Comparison of ENCODE assay signal across 8 mouse cellular contexts in the genomic region with DNA sequence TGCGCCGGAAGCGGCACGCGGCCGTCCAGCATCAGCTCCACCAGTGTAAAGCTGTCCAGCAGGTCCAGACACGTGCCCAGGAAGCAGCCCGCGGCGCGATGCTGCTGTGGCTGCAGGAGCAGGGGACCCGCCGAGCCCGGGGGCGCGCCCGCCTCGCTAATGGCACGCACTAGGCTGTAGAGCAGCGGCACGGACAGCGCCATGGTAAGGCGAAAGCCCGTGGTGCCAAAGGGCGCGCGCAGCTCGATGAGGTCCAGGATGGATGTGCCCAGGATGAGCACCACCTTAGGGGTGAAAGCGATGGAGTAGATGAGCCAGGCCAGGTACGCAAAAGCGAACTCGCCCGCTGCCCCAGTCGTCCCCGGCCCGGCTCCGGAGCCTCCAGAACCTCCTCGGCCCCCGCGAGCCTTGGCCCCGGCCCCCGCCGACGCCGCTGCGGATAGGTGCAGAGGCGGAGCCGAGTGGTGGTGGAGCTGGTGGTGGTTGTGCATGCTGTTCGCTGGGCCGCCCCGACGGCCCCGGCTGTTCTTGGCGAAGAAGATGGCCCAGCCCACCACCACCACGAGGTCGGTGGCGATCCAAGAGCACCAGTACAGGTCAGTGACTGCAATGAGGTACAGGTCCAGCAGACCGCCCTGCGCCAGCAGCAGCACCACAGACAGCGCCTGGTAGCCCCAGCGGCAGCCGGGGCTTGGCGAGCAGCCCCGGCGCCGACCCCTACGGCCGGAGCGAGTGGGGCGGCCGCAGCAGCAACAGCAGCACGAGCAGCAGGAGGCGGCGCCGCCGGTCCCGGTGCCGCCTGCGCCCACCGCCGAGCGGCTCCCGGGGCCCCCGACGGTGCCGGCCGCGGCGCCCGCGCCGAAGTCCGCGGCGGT. TPM values are rescaled to one million over a fixed set of nuclear protein-coding genes. Genes with fewer than 3 reads are reported as not detected.
A peak's percentile ranks its signal among the peaks of the same experiment; 100 is the strongest.
DNase-seq lines count a peak whose midpoint lies in the region; ATAC-seq and TF ChIP-seq lines count a peak whose summit lies in the region.

No protein-coding gene starts in this region.

- peak overlapping the region; percentile 78 for H3K9ac ChIP-seq in forebrain, embryonic 12.5 days
- H3K9ac ChIP-seq in kidney, embryonic 15.5 days = peak overlapping the region; percentile 42
- no peak overlapping the region for H3K9ac ChIP-seq in stomach, embryonic 14.5 days (replicated peaks; ENCODE audit: low read depth, low read length)

- WGBS in thymus, adult 2 months = 2% methylated on average over 93 of the region's 95 CpGs
- under 1% methylated on average over 95 of the region's 95 CpGs for WGBS in forebrain, embryonic 12.5 days
- under 1% methylated on average over 93 of the region's 95 CpGs for whole genome bisulfite sequencing in kidney, embryonic 15.5 days
- under 1% methylated on average over 84 of the region's 95 CpGs for WGBS in stomach, embryonic 14.5 days

- peaks cover 41% of the 10 kb centered on the region for H3K4me1 ChIP-seq in thymus, adult 2 months (replicated peaks; ENCODE audit: control insufficient read depth, insufficient read depth, low read length)
- peaks cover 41% of the 10 kb centered on the region for H3K4me1 ChIP-seq in forebrain, embryonic 12.5 days
- H3K4me1 ChIP-seq in kidney, embryonic 15.5 days = peaks cover 27% of the 10 kb centered on the region
- H3K4me1 ChIP-seq in stomach, embryonic 14.5 days (ENCODE audit: control insufficient read depth, insufficient read depth, low read length) = peaks cover 7% of the 10 kb centered on the region; the same call in 1 of the 2 replicates

- DNase-seq in adrenal gland, postnatal 10 days = peak; percentile 47
- DNase-seq in adrenal gland, adult 8-10 months = no peak
- DNase-seq in thymus, adult 2 months = no peak
- no peak for DNase-seq in thymus, postnatal 25 days
- DNase-seq in lung, postnatal 25 days (ENCODE audit: low spot score) = peak; percentile 31

- peak overlapping the region; percentile 40 for H3K4me3 ChIP-seq in thymus, adult 2 months (ENCODE audit: control insufficient read depth, insufficient read depth, low read length)
- H3K4me3 ChIP-seq in forebrain, embryonic 12.5 days (replicated peaks) = peak overlapping the region; percentile 74
- peak overlapping the region; percentile 62 for H3K4me3 ChIP-seq in kidney, embryonic 15.5 days (replicated peaks)
- peak overlapping the region; percentile 50 for H3K4me3 ChIP-seq in stomach, embryonic 14.5 days (ENCODE audit: low read depth, low read length)

- no peak overlapping the region for H3K27ac ChIP-seq in thymus, adult 2 months (ENCODE audit: control insufficient read depth, insufficient read depth, low read length)
- H3K27ac ChIP-seq in forebrain, embryonic 12.5 days = peak overlapping the region; percentile 94
- H3K27ac ChIP-seq in kidney, embryonic 15.5 days = no peak overlapping the region
- H3K27ac ChIP-seq in stomach, embryonic 14.5 days (ENCODE audit: low read length) = no peak overlapping the region

- TF ChIP-seq POLR2A in thymus, adult 2 months (IDR thresholded peaks at IDR 0.05; ENCODE audit: control insufficient read depth, extremely low read depth, insufficient read depth, low read length, poor library complexity) = no peak

- no peak for TF ChIP-seq CTCF in thymus, adult 2 months (IDR thresholded peaks at IDR 0.05; ENCODE audit: borderline replicate concordance, control insufficient read depth, extremely low read depth, insufficient read depth, low read length, poor library complexity)

- H3K27me3 ChIP-seq in thymus, adult 2 months (ENCODE audit: control insufficient read depth, insufficient read depth, low read length) = peaks cover 28% of the 10 kb centered on the region
- peaks cover 29% of the 10 kb centered on the region for H3K27me3 ChIP-seq in forebrain, embryonic 12.5 days
- H3K27me3 ChIP-seq in kidney, embryonic 15.5 days = peaks cover 45% of the 10 kb centered on the region
- peaks cover 16% of the 10 kb centered on the region for H3K27me3 ChIP-seq in stomach, embryonic 14.5 days (ENCODE audit: control insufficient read depth, insufficient read depth, low read length)

- peak; percentile 12 for ATAC-seq in forebrain, embryonic 12.5 days (ENCODE audit: low FRiP score)
- ATAC-seq in kidney, embryonic 15.5 days (replicated peaks; ENCODE audit: low FRiP score) = peak; percentile 69
- no peak for ATAC-seq in stomach, embryonic 14.5 days (ENCODE audit: insufficient number of reproducible peaks, insufficient read depth, low FRiP score, low read depth)

- H3K9me3 ChIP-seq in forebrain, embryonic 12.5 days = no peaks in the 10 kb centered on the region
- H3K9me3 ChIP-seq in kidney, embryonic 15.5 days (replicated peaks) = no peaks in the 10 kb centered on the region
- H3K9me3 ChIP-seq in stomach, embryonic 14.5 days (ENCODE audit: control insufficient read depth, low read depth, low read length) = no peaks in the 10 kb centered on the region

- peak overlapping the region; percentile 81 for H3K4me2 ChIP-seq in forebrain, embryonic 12.5 days
- H3K4me2 ChIP-seq in kidney, embryonic 15.5 days = peak overlapping the region; percentile 97
- peak overlapping the region; percentile 91 for H3K4me2 ChIP-seq in stomach, embryonic 14.5 days (replicated peaks; ENCODE audit: low read depth, low read length)

- no peaks in the 10 kb centered on the region for H3K36me3 ChIP-seq in thymus, adult 2 months (ENCODE audit: control insufficient read depth, insufficient read depth, low read length)
- no peaks in the 10 kb centered on the region for H3K36me3 ChIP-seq in forebrain, embryonic 12.5 days (replicated peaks)
- H3K36me3 ChIP-seq in kidney, embryonic 15.5 days = no peaks in the 10 kb centered on the region
- no peaks in the 10 kb centered on the region for H3K36me3 ChIP-seq in stomach, embryonic 14.5 days (ENCODE audit: control insufficient read depth, insufficient read depth, low read length)

RNA-seq across cellular contexts. Expression of gene Tmem121b, which starts 0.9 kb away (rescaled TPM):
- under 1 TPM; 0.12 to 0.15 TPM for total RNA-seq in adrenal gland, postnatal 10 days (2021)
- total RNA-seq in adrenal gland, adult 8-10 months (2022) = under 1 TPM in 3 of 4 experiments, not detected in 1; 0.07 to 0.12 (median 0.08) TPM
- 1.2 and 1.4 TPM in 2 replicates for polyA plus RNA-seq in thymus, adult 2 months (2012; rRNA removed)
- polyA plus RNA-seq in forebrain, embryonic 12.5 days (2016; fragmentation: Nextera tagmentation; extraction: Ambion mirVana) = 2.5 TPM in 2 replicates
- polyA plus RNA-seq in kidney, embryonic 15.5 days (2015; fragmentation: Nextera tagmentation; extraction: Ambion mirVana) = 0.06 and 0.13 TPM in 2 replicates
- polyA plus RNA-seq in stomach, embryonic 14.5 days (2014; fragmentation: Nextera tagmentation; extraction: Ambion mirVana) = 0.14 and 0.17 TPM in 2 replicates

RNA-seq across cellular contexts. Expression of gene Il17ra, which starts 29.7 kb away (rescaled TPM):
- total RNA-seq in adrenal gland, postnatal 10 days (2021) = 10 to 100 TPM in 1 of 2 experiments, 1 to 10 TPM in 1; 9.6 to 11.3 TPM
- 10 to 100 TPM; 12.9 to 14.8 (median 13.4) TPM for total RNA-seq in adrenal gland, adult 8-10 months (2022)
- 198 and 199 TPM in 2 replicates for polyA plus RNA-seq in thymus, adult 2 months (2012; rRNA removed)
- 5.2 and 5.6 TPM in 2 replicates for polyA plus RNA-seq in forebrain, embryonic 12.5 days (2016; fragmentation: Nextera tagmentation; extraction: Ambion mirVana)
- polyA plus RNA-seq in kidney, embryonic 15.5 days (2015; fragmentation: Nextera tagmentation; extraction: Ambion mirVana) = 4.4 and 5.4 TPM in 2 replicates
- polyA plus RNA-seq in stomach, embryonic 14.5 days (2014; fragmentation: Nextera tagmentation; extraction: Ambion mirVana) = 2.7 and 3.2 TPM in 2 replicates

RNA-seq across cellular contexts. Expression of gene Hdhd5, which starts 38.4 kb away (rescaled TPM):
- total RNA-seq in adrenal gland, postnatal 10 days (2021) = 10 to 100 TPM; 24.9 to 34.0 TPM
- total RNA-seq in adrenal gland, adult 8-10 months (2022) = 10 to 100 TPM; 35.7 to 48.0 (median 40.7) TPM
- 62.4 and 74.5 TPM in 2 replicates for polyA plus RNA-seq in thymus, adult 2 months (2012; rRNA removed)
- polyA plus RNA-seq in forebrain, embryonic 12.5 days (2016; fragmentation: Nextera tagmentation; extraction: Ambion mirVana) = 17.1 and 19.1 TPM in 2 replicates
- polyA plus RNA-seq in kidney, embryonic 15.5 days (2015; fragmentation: Nextera tagmentation; extraction: Ambion mirVana) = 19.4 and 19.8 TPM in 2 replicates
- 14.9 and 17.0 TPM in 2 replicates for polyA plus RNA-seq in stomach, embryonic 14.5 days (2014; fragmentation: Nextera tagmentation; extraction: Ambion mirVana)

Comparison
In these comparisons a context has a peak if more than half of its experiments do, and no peak if none do; other contexts are left out.
1. DNase-seq: peak in adrenal gland, postnatal 10 days (single experiment) and lung, postnatal 25 days (single experiment); none in adrenal gland, adult 8-10 months (single experiment), thymus, adult 2 months (single experiment) and thymus, postnatal 25 days (single experiment).
2. RNA of gene Il17ra, which starts 29.7 kb away (polyA plus RNA-seq): 198 to 199 TPM in thymus, adult 2 months; 5.2 to 5.6 TPM in forebrain, embryonic 12.5 days, 4.4 to 5.4 TPM in kidney, embryonic 15.5 days and 2.7 to 3.2 TPM in stomach, embryonic 14.5 days; every median in the first group is over 10 times any median in the second.
3. Peak in every context shown above with its lines, with median percentiles within 50 percentile points of each other: H3K4me3 ChIP-seq and H3K4me2 ChIP-seq.